Mouse (Mus musculus) liver, embryonic 16.5 days (tissue): ENCODE data around the gene Krtcap2. TPM values are rescaled to one million over a fixed set of nuclear protein-coding genes. Genes with fewer than 3 reads are reported as not detected.

Source experiments
- ATAC-seq: fragments of 200-750 bp; cut with Nextera tagmentation; 2 replicates; pipeline ENCODE4 v1.8.0; 2017; ENCODE audit warnings: low read depth, mild to moderate bottlenecking, moderate number of reproducible peaks, moderate library complexity
- H3K27ac ChIP-seq: fragments of 300-500 bp; sonication (generic); 2 replicates; pipeline ENCODE4 v1.5.1; 2014; ENCODE audit warnings: mild to moderate bottlenecking, low read length
- H3K27me3 ChIP-seq: fragments of 300-500 bp; sonication (generic); 2 replicates; pipeline ENCODE4 v1.6.1; 2014; ENCODE audit warnings: low read depth, low read length, mixed read lengths; ENCODE audit not compliant: control insufficient read depth, insufficient read depth
- H3K36me3 ChIP-seq: fragments of 300-500 bp; sonication (generic); 2 replicates; pipeline ENCODE4 v1.6.1; 2014; ENCODE audit warnings: mild to moderate bottlenecking; ENCODE audit not compliant: control insufficient read depth, insufficient read depth
- H3K4me1 ChIP-seq: fragments of 300-500 bp; sonication (generic); 2 replicates; pipeline ENCODE4 v1.6.1; 2014; ENCODE audit warnings: low read depth, low read length, mixed read lengths; ENCODE audit not compliant: control insufficient read depth
- H3K4me2 ChIP-seq: fragments of 300-500 bp; sonication (generic); 2 replicates; pipeline ENCODE4 v1.6.1; 2014; ENCODE audit warnings: low read depth, low read length, mixed read lengths
- H3K4me3 ChIP-seq: fragments of 300-500 bp; sonication (generic); 2 replicates; pipeline ENCODE4 v1.5.1; 2014; ENCODE audit warnings: low read depth, mild to moderate bottlenecking, low read length
- H3K9ac ChIP-seq: fragments of 300-500 bp; sonication (generic); 2 replicates; pipeline ENCODE4 v1.6.1; 2014; ENCODE audit warnings: low read depth, low read length
- H3K9me3 ChIP-seq: fragments of 300-500 bp; sonication (generic); replicated peaks from 2 replicates; pipeline ENCODE4 v1.6.1; 2016; ENCODE audit warnings: low read length; ENCODE audit not compliant: control insufficient read depth
- WGBS: fragments of 180-500 bp; shearing (Covaris S2); extraction: QIAGEN DNeasy Blood & Tissue Kit; methylation state at CpG from one replicate; pipeline ENCODE4 v1.1.7; 2014; ENCODE audit not compliant: insufficient replicate concordance; 5-methylcytosine and 5-hydroxymethylcytosine counted together
- polyA plus RNA-seq: library from polyadenylated mRNA; unstranded; fragments of >200 nt; fragmentation: Nextera tagmentation; extraction: Ambion mirVana; gene quantifications from 2 replicates; pipeline ENCODE4 v1.2.1, GENCODE M21; 2015

The Krtcap2 gene
- polyA plus RNA-seq, 1 experiment from 2014 or later = 129 TPM

DNA sequence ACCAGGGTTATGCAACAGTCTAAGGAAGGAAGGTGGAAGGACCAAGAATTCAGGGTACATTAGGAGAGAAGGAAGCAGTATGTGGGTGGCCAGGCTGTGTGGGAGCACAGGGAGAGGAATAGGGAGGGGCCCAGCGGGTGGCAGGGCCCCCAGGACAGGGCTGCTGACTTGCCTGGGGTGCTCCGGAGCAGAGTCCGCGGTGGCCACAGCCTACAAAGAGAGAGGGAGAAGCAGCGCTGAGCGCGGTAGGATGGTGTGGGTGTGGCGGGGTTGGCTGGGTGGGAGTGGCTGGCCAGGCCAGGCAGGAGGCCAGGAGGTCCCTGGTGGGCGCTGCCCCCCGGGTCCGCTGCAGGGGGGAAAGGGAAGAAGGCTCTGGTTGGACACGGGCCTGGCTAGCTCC is 7.3 kb upstream of the Krtcap2 start:
- Histone ChIP-seq H3K4me2 (no peak overlapping the region), H3K4me1 (peaks cover 6% of the 10 kb centered on the region)

GRCm38 (mm10) chr3:89242331-89242895 is 3.4 kb upstream of the Krtcap2 start:
- no peak overlapping the region for H3K27ac ChIP-seq
- peaks cover 26% of the 10 kb centered on the region for H3K4me1 ChIP-seq
- no peak for ATAC-seq
- H3K27me3 ChIP-seq = peaks cover 20% of the 10 kb centered on the region
- no peaks in the 10 kb centered on the region for H3K9me3 ChIP-seq
- H3K4me3 ChIP-seq = no peak overlapping the region
- no peak overlapping the region for H3K4me2 ChIP-seq
- no peak overlapping the region for H3K9ac ChIP-seq
- WGBS = 55% methylated on average over 9 of the region's 9 CpGs
- H3K36me3 ChIP-seq = no peaks in the 10 kb centered on the region

More for the DNA sequence above, 7.3 kb upstream of the Krtcap2 start:
- H3K9me3 ChIP-seq = no peaks in the 10 kb centered on the region
- peaks cover 3% of the 10 kb centered on the region for H3K27me3 ChIP-seq
- WGBS = 52% methylated on average over 12 of the region's 12 CpGs
- no peaks in the 10 kb centered on the region for H3K36me3 ChIP-seq
- no peak overlapping the region for H3K27ac ChIP-seq
- H3K9ac ChIP-seq = no peak overlapping the region
- H3K4me3 ChIP-seq = no peak overlapping the region
- ATAC-seq = no peak

DNA sequence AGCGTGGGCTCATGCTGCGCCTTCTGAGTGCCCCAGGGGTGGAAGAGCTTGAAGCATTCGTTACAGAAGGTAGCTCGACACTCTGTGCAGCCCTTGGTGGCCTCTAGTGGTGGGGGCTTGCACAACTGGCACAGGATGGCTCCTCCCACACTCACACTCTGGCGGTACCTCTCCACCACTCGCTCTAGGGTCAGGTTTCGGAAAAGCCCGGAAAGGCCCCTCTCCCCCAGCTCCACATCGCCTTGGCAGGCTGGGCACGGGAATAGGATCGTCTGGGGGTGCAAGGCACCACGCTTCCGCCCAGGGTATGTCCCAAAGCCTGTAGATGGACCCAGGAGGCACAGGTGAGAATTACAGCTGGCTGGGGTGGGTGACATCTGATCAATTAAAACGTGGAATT is 2.2 kb upstream of the Krtcap2 start:
- Histone ChIP-seq H3K27me3 (peaks cover 20% of the 10 kb centered on the region), H3K4me3 (no peak overlapping the region), H3K9me3 (no peaks in the 10 kb centered on the region), H3K4me2 (no peak overlapping the region), H3K36me3 (no peaks in the 10 kb centered on the region), H3K9ac (no peak overlapping the region), H3K27ac (no peak overlapping the region), H3K4me1 (peaks cover 23% of the 10 kb centered on the region)
- 19% methylated on average over 14 of the region's 14 CpGs for WGBS
- 0 out of 2 replicates have a peak, but pooled peaks have one; percentile 17 for ATAC-seq

DNA sequence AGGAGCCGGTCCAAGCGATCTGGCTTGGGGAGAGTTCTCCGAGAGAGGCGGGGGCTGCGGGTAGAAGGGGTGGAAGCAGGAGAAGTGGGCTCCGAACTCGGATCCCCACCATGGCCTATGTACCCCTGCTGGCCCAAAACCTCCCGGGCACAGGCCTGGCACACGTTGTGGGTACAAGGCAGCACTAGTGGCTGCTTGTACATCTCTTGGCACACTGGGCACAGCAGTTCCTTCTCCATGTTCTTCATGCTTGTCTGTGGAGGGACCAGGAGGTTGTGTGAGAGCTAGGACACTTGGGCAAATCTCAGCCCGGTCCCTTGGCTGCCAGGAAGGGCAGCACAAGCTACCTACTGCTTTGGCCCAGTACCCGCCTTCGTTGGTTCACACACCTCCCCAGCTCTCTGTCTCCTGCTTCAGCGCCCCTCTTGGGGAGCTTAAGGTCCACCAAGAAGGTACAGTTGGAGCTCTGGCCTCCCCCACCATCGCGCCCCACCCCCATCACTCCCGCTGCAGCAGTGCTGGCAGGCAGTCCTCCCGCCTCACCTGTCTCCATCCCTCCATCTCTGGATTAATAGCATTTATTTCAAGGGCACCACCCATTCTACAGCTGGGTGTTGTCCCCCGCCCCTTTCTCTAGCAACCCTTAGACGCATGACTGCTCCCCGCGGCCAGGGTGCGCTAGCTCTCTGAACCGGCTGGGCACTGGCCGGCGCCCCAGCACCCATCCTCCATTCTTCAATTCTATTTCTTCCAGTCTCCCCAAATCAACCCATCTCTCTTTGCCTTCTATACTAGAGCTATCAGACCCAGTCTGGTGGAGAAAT is 1.4 kb upstream of the Krtcap2 start:
- Histone ChIP-seq H3K36me3 (no peaks in the 10 kb centered on the region), H3K4me3 (no peak overlapping the region), H3K4me2 (peak overlapping the region; percentile 26; the same call in 1 of the 2 replicates), H3K27me3 (peaks cover 20% of the 10 kb centered on the region), H3K27ac (no peak overlapping the region), H3K9me3 (no peaks in the 10 kb centered on the region), H3K4me1 (peaks cover 23% of the 10 kb centered on the region), H3K9ac (no peak overlapping the region)
- WGBS = 21% methylated on average over 25 of the region's 25 CpGs
- no peak for ATAC-seq

DNA sequence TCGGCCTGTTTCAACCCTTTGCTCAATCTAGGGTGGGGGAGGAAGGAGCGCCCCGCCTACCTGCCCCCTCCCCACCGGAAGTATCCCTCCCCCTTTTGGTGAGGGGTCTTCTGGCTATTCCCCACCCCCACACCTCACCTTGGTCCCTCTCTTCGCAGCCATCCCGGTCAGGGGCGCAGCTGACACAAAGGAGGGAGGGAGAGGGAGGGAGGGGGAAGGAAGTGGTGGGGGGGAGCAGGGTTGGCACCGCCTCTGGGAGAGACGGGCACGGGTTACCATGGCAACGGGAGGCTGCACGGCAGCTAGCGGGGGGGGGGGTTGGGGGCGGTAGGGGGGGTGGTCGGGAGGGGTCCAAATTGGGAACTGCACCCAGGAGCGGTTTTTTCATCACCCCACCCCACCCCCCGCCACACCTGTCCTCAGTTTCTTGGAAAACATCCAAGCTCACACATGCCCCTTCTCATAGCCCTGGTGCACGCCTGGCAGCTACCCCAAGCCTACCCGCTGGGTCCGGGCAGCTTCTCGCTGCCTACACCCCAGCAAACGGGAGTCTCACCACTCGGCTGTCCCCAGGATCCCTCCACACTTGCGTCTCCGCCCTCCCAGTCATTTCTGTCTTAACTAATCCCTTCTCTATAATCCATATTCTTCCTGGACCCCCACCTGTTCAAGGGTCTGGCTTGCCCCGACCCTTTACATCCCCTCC is 631 bp upstream of the Krtcap2 start:
- Histone ChIP-seq H3K9ac (no peak overlapping the region), H3K4me1 (peaks cover 23% of the 10 kb centered on the region)

GRCm38 (mm10) chr3:89246261-89247100 is 715 bp downstream of the Krtcap2 start, which contains the start of gene Trim46:
Gene Trim46 (minus strand): TSS chr3:89246309.
- H3K9me3 ChIP-seq = no peaks in the 10 kb centered on the region
- H3K4me3 ChIP-seq = peak within 1 kb of the TSS; percentile 68
- H3K9ac ChIP-seq = peak within 1 kb of the TSS; percentile 68
- WGBS = under 1% methylated on average over 42 of the region's 42 CpGs
- H3K27me3 ChIP-seq = peaks cover 20% of the 10 kb centered on the region
- H3K27ac ChIP-seq = peak within 1 kb of the TSS; percentile 41; the same call in 1 of the 2 replicates
- peaks cover 33% of the 10 kb centered on the region for H3K4me1 ChIP-seq
- H3K4me2 ChIP-seq = peak within 1 kb of the TSS; percentile 88
- peak; percentile 57 for ATAC-seq
- no peaks in the 10 kb centered on the region for H3K36me3 ChIP-seq

More for the DNA sequence above, 631 bp upstream of the Krtcap2 start:
- under 1% methylated on average over 21 of the region's 26 CpGs for WGBS
- Histone ChIP-seq H3K4me2 (peak overlapping the region; percentile 26), H3K9me3 (no peaks in the 10 kb centered on the region), H3K27ac (no peak overlapping the region), H3K4me3 (no peak overlapping the region), H3K27me3 (peaks cover 20% of the 10 kb centered on the region), H3K36me3 (no peaks in the 10 kb centered on the region)
- ATAC-seq = no peak

DNA sequence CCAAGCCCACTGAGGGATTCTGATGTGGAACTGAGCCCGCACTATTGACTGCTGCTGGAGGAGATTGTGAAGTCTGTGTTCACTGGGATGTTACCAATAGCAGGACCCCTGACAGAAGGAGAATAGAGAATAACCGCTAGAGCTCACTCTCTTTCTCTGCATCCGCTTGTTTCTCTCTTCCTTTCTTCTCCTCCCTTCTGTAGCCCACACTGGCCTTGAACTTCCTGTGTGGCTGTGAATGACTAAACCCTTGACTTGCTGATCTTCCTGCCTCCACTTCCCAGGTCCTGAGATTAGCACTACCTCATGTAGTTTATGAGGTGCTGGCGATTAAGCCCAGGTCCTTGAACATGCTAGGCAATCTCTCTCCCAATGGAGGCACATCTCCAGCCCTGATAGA is 1.7 kb downstream of the Krtcap2 start:
- Histone ChIP-seq H3K9ac (no peak overlapping the region), H3K27me3 (peaks cover 25% of the 10 kb centered on the region), H3K4me1 (peaks cover 35% of the 10 kb centered on the region), H3K27ac (no peak overlapping the region), H3K4me3 (no peak overlapping the region; the same call in 1 of the 2 replicates), H3K9me3 (no peaks in the 10 kb centered on the region), H3K4me2 (peak overlapping the region; percentile 88), H3K36me3 (no peaks in the 10 kb centered on the region)
- no peak for ATAC-seq
- WGBS = 70% methylated on average over 4 of the region's 4 CpGs

- no peak overlapping the region for H3K4me2 ChIP-seq
- H3K9me3 ChIP-seq = no peaks in the 10 kb centered on the region
- peaks cover 23% of the 10 kb centered on the region for H3K4me1 ChIP-seq
- H3K4me3 ChIP-seq = no peak overlapping the region
- WGBS = 15% methylated on average over 7 of the region's 7 CpGs
- no peak for ATAC-seq
- no peak overlapping the region for H3K27ac ChIP-seq
- no peak overlapping the region for H3K9ac ChIP-seq
- peaks cover 8% of the 10 kb centered on the region for H3K27me3 ChIP-seq
- no peaks in the 10 kb centered on the region for H3K36me3 ChIP-seq
Measured at GRCm38 (mm10) chr3:89250435-89251040, 4.8 kb downstream of the Krtcap2 start.
